Mouse (Mus musculus): ENCODE measurements around the gene Prpsap2. TPM values are rescaled to one million over a fixed set of nuclear protein-coding genes. Genes with fewer than 3 reads are reported as not detected.
"Not testable (repeated sequence)": the region's sequence is repeated elsewhere in the genome, so short reads cannot be mapped to it uniquely, and the experiment has no call there.

Prpsap2 gene
- 10 to 100 TPM; 23.8 to 29.0 TPM for total RNA-seq (2021)
- long read RNA-seq, experiment 1, transcript Prpsap2-201 (12 exons, 1,837 nt) = major isoform, 5 of 11 reads
- long read RNA-seq, experiment 1, partial matches to known transcripts = 1 of 11 reads
- long read RNA-seq, experiment 1, other reads (novel, unspliced or antisense) = 2 of 11 reads
- long read RNA-seq, experiment 2, partial matches to known transcripts = 2 of 6 reads
- long read RNA-seq, experiment 2, other reads (novel, unspliced or antisense) = 2 of 6 reads

DNA sequence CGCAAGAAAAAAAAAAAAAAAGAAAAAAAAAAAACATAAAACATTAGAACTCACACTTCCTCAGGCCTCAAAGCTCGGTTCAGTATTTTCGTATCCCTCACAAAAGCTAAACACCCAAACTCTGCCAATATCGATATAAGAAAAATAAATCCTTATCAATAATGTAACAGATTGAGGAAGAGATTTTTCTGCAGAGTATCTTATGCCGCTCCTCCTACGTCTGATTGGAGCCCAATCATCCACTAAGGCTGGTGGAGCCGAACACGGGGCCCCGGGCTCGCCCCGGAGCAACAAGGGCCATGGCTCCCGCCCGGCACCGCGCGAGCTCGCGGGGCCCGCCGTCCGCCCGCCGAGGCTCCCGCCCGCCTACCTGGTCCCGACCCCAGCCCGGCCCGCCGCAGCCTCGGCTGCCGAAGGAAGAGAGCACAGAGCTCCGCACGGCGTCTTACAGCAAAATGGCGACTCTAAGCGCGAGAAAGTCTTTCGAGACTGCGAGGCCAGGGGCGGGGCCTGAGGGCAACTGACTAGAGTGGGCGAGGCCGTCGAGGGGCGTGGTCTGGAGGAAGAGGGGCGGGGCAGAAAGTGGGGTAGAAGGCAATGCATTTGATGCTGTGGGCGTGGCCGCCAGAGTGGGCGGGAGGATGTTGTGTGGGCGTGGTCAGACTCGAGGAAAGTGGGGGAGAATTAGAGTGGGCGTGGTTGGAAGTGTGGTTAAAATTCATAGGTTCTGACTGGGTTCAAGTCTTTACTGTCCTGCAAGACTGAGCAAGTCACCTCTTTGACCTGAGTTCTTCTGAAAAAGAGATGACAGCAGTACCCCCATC is at the start of gene Prpsap2:
Gene Prpsap2 (minus strand): TSS at position 505 of the 824 bp plus-strand sequence.
- DNase-seq = peak; percentile 100

DNA sequence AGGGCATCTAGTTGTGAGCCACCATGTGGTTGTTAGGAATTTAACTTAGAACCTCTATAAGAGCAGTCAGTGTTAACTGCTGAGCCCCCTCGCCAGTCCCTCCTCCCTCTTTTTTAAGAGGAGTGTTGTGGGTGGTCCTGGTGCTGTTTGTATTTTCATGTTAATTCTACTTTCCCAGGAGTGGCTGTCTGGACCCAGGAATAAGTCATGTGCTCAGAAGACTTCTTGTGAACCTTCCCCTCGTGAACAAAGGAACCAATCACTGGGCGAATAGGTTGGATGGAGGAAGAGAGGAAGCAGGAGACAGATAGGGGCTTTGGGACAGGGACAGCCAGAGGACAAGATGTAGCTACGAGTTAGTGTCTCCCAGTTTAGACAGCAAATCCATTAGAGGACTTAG is 47.9 kb upstream of the Prpsap2 start:
- no peak for DNase-seq

DNA sequence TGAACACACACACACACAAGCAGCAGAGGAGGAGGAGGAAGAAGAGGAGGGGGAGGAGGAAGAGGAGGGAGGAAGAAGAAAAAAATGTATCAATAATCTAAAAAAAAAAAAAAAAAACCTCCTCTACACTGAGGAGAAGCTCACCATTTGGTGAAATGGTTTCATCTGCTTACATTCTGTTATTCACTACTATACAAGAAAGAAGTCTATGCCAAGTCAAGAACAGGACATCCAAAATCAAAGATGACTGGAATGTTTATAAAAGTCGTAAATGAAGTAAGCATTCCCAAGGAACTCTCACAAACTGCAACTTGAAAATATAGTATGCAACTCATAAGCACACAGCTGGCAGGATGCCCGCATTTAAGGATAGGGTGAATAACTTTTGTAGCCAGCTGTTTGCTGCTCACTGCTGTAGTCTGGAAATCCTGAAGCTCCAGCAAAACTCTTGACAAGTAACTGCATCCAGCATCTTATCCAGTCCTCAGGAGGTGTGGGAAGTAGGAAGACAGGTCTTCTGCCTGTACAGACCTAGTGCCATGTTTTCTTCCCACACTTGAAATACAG is 46.7 kb upstream of the Prpsap2 start:
- DNase-seq = no peak

DNA sequence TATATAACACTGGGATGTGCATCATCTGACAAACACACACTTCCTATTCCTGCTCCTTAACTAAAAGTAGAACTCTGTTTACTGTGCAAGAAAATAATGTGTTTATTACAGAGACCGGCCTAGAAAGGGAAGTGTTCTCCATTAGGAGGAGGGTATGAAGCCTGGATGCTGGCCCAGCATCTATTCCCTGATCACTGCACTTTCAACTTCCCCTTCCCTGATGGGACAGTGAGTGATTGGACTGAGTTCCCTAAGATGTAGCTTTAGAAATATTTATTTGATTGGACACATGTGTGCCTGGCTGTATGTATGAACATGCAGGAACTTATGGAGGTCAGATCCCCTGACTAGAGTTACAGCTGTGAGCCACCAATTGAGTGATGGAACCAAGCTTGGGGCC is 31.6 kb upstream of the Prpsap2 start:
- DNase-seq = no peak

DNA sequence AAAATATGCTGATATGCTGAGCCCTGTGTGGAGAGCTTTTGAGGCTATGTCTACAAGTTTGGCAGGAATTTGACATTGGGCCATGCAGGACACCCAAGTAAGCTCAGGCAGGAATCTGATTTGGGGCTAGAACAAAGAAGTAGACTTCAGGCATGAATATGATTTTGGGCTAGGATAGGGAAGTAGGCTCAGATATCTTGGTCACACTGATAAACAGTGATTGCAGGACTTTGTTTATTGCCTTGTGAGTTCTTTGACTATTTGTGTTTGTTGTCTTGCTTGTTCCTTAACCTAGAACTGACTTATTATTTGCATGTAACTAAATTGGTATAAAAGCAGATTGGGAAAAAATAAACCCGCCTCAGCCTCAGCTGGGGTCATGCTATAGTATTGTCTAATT is 26.7 kb upstream of the Prpsap2 start:
- no peak for DNase-seq

DNA sequence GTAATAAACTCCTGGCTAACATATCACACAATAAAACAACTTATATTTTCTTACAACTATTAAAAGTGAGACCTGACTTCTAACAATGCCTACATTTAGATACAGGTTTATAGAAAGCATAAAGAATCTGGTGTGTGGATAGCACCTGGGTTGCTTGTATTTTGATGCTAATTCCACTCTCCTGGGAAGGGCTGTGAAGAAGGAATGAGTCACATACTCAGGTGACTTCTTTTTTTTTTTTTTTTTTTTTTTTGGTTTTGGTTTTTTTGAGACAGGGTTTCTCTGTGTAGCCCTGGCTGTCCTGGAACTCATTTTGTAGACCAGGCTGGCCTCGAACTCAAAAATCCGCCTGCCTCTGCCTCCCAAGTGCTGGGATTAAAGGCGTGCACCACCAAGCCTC is 20.6 kb upstream of the Prpsap2 start:
- DNase-seq = not testable (repeated sequence)

DNA sequence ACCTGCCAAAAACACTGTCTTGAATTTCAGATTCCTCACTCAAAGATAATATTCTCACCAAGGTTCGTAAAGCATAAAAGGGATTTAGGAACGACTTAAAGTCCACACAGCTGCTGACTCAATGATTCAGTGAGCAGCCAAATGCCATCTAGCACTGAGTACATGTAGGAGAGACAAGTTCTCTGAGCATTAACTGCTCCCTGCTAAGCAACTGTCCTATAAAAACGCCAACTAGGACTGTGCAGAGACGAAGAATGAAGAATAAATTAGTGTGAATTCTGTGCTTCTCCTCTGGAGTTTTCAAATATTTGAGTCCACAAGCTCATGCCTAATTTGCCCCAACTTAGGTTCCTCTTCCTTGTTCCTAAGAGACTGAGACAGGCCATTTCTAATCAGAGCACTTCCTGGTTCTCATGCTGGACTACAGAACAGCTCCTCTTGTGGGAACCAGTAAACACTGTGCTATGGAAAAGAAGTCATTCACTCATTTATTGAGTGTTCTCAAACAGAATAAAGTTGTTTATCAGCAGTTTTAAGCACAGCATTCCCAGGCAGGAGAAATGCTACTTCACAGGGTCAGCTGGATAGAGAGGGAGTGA is 12.8 kb upstream of the Prpsap2 start:
- DNase-seq = no peak

DNA sequence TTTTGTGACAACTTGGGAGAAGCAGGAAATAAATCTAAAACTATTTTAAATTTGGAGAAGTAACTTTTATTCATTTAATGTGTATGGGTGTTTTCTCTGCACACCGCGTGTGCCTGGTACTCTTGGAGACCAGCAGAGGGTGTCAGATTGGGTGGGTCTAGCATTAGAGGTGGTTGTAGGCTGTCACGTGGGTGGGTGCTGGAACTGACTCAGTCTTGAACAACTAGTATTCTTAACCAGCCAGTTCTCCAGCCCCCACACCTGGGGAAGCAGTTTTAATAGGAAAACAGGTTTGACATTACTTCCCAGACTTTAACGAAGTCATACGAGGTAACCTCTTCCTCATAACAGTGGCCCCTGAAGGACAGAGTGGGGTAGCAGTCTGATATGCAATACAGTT is 1.4 kb downstream of the Prpsap2 start:
- DNase-seq = peak; percentile 15

DNA sequence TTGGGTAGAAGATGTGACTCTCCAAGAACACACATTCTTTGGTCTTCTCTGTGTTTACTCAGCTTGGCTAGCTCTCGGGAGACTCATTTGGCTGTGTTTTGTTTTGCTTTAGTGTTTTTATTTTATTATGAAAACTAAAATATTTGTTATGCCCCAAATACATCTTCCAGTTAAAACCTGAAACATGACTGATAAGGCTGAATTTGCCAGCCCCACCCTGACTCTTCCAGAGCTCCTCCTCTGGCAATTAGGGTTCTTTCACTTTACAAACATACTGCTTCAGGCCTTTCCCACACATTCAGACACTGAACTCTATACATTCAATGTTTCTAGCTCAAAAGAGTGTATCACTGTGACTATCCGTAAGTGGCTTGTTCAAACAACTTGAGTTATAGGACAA is 4.7 kb downstream of the Prpsap2 start:
- no peak for DNase-seq

DNA sequence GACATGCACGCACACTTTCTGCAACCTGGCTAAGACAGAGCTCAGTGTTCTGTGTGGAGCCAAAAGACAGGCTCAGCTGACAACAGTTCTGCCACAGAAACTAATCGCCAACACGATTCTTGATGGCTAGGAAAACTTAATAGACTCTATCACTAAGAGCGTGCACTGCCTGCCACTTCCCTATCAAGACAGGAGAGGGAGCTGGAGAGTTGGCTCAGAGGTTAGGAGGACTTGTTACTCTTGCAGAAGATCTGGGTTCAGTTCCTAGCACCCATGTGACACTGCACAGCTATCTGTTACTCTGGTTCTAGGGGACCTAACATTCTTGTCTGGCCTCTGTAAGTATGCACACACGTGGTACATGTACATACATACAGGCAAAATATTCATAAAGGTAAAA is 10.3 kb downstream of the Prpsap2 start:
- DNase-seq = peak; percentile 32

DNA sequence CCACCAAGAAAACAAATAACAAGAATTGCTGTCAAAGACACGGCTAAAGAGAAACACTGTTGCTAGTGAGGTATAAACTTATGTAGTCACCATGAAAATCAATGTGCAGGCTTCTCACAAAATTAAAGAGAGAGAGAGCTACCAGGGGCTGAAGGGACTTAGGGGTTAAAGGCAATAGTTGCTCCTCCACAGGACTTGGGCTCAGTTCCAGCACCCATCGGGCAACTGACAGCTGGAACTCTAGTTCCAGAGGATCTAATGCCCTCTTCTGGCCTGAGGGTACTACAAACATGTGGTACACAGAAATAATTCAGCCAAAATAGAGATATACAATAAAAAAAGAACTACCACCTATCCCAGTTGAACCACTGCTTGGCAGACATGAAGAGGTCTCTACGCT is 14.7 kb downstream of the Prpsap2 start:
- DNase-seq = peak; percentile 20

DNA sequence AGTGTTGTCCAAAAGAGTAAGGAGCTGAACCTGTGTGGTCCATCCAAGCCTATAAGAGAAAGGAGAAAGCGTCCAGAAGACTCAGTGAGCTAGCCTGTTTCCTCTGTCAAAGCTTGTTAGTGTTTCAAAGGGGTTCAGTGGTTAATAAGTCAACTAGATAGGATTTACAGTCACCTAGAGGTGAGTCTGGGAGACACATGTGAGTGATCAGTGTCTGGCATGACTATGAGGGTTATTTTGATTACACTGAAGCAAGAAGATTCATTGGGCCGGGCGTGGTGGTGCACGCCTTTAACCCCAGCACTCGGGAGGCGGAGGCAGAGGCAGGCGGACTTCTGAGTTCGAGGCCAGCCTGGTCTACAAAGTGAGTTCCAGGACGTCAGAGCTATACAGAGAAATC is 16.1 kb downstream of the Prpsap2 start:
- no peak for DNase-seq

DNA sequence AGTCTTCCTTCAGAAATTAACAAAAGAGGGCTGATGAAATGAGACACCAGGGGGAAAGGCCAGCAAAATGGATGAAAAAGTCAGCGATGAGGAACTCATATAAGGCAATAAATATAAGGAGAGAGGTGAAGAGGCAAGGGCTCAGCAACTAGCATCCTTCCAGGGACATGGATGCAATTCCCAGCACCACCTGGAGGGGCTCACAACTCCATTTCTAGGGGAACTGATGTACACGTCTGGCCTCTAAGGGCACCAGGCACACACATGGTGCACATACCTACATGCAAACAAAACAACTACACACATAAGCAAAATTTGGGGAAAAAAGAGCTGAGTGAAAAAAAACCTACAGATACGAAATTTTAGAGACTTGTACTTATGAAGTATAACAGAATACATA is 17.4 kb downstream of the Prpsap2 start:
- no peak for DNase-seq

DNA sequence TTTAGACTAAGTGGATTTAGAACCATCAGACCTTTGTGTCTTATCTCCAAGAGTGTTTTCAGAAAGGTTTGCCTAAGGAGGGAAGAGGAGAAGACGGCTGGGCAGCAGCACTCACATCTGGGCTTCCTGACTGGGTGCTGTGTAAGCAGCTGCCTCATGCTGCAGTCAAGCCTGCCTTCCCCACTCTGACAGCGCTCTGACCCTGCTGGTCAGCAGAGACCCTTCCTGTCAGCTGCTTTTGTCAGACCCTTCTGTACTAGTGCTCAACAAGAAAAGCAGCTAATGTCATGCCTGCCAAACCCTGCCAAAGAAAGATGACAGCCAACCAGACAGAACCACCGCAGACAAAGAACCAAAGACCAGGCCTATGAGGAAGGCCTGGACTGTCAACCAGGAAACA is 18.1 kb downstream of the Prpsap2 start:
- DNase-seq = no peak

DNA sequence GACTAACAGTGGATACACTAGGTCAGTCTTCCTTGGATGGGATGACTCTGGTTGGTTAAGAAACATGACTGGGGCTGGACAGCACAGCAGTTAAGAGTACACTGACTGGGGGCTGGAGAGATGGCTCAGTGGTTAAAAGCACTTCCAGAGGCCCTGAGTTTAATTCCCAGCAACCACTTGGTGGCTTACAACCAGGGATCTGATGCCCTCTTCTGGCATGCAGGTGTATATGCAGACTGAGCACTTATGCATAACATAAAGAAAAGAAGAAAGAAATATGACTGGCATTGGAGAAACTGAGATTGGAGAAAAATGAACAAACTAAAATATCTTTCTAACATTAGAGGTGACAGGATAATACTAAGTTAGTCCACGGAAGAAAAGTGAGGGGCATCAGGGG is 21.4 kb downstream of the Prpsap2 start:
- DNase-seq = no peak

DNA sequence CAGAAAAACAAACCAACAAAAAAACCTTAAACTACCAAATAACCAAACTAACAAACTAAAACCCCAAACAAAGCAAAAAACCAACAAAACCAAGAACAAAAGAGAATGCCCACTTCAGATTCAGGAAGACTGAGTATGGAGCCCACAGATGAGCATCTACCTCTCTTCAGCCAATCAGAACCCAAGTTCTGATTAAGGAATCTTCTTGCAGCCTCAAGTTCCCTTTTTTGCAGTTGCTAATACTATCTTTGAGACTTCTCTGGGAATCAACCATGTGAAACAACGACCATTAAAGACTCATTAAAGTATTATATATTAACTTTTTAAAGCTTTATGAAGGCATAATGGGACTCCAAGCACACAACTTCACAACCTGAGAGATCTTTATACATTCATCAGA is 24.6 kb downstream of the Prpsap2 start:
- no peak for DNase-seq

DNA sequence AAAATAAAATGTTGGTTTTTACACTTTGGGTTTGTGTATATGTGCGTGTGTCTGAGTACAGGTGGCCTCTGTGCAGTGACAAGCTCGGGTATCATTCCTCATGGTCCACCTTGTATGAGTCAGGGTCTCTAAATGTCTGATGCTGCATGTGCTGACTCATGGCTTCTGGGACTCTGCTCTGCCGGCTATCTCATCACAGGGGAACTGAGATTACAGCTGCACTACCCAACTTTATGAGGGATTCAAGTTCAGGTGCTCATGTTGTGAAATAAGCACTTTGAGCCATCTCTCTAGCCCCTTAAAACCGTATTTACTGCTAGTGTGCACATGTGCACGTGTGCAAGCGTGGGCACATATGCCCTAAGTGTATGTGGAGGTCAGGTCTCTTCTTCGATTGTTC is 29.2 kb downstream of the Prpsap2 start:
- no peak for DNase-seq

DNA sequence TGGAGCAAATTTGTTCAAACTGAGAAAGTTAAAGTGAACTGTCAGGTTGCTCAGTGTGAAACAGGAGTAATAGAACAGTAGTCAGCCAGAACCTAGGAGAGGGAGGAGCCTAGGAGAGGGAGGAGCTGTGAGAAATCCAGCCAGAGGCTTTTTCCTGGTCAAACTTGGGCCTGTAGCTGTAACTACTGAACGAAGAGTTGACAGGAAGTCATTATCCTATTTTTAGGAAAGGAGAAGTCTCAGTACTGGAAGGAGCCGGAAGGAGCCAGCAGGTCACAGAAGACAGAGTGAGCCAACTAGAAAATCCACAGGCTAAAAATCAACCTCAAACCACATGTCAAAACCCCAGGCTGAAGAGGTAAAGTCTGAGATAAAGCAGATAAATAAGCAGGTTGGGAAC is 33.9 kb downstream of the Prpsap2 start:
- no peak for DNase-seq

DNA sequence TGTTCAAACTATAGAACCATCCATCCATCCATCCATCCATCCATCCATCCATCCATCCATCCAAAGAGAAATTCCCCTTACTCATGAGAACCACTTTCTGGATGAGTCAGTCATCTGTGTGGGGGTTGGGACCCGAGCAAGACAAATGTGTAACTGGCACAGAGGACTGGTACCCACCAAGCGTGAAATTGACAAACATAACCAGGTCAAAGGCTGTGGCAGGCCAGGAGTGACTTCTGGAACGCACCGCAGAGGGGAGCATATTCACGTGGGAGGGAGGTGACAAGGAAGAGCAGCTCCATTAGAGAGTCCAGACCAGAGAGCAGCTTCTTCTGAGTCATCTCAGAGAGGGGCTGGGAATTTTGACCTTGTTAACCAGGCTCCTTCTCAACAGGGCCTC is 39.8 kb downstream of the Prpsap2 start:
- no peak for DNase-seq

DNA sequence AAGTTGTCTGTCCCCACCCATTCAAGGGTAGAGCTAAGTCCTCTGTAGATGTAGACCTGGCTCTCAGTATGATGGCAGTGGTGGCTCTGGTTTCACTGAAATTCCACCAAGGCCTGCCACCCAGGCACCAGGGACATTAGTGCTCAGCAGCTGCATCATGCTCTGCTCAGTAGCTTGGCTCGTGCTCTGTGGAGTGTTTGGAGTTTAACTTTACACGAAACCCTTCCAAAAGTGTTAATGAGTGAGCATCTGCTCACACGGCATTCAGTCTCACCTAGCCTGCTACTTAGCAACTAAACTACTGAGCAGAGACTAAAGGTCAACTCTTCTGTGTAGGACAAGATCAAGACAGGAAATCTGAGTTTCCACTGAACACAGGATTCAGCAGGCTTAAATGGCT is 41.3 kb downstream of the Prpsap2 start, which contains the start of gene Slc5a10:
Gene Slc5a10 (minus strand): TSS at position 191 of the 400 bp plus-strand sequence.
- no peak for DNase-seq

DNA sequence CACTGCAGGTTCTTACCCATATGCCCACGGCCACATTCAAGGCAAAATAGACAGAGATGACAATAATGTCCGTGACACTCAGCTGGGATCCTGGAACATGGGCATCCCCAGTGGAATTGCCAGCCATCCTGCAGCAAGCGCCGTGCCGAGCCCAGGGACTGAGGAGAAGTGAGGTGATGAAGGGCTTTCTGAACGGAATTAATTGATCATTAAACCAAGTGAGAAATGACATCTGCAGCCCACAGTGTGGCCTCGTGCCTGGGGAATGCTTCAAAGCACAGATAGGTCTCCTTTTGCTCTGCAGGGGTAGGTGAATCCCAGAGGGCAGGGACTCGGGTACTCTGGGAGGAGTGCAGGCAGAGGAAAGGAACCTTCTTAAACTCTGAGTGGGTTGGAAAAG is 42.1 kb downstream of the Prpsap2 start:
- DNase-seq = no peak

DNA sequence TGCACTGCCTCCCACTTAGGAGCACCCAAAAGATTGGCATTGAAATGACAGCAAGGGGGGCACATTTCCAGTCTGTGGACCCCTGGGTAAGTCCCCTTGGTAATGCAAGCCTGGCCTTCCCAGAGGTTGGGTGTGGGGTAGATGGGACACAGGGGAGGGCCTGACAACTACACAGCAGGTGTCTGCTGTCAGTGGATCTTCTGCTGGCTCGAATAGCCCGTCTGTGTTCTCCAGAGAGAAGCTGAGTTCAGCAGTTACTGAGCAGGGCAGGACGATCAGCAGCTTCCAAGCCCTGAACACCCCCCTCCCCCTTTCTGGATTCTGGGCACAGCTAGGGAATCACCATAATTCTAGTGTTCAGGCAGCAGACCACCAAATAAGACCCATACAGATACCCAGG is 42.5 kb downstream of the Prpsap2 start:
- no peak for DNase-seq

DNA sequence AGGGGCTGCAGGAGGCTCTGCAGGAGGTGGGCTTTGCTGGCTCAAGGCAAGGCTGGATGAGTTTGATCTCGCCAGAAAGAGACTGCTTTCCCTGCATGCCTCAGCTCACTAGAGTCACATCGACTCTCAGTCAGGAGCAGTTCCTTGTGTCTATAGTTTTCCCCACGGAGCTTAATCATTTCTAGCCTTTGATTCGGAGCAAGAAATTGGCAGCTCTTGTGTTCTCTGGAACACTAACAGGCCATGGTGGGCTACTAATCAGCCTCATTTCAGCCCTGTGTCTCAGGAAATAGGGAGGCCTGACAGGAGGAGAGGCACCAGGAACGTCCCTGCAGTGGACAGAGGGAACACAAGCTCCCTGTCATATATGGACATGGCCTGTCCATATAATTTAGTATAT is 43.9 kb downstream of the Prpsap2 start:
- no peak for DNase-seq
